ENCODE assay signal across 9 mouse cellular contexts in the genomic region with DNA sequence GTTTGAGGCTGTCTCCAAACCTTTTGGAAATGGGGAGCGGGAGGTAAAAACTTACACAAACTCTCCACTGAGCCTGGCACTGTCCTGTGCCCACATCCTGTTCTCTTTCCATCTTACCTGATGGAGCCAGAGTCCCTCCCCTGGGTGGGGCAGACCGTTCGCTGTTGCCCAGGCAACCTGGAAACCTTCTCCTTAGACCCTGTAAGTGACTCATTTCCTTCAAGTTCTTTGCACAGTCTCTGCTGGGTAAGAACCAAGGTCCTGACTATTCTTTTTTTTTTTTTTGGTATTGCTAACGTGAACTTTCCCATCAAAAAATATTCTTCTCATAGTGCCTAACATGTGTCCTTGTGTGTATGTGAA. TPM values are rescaled to one million over a fixed set of nuclear protein-coding genes. Genes with fewer than 3 reads are reported as not detected.
DNase-seq lines count a peak whose midpoint lies in the region; ATAC-seq and TF ChIP-seq lines count a peak whose summit lies in the region.
"Had no signal": no experiment of that assay in that cellular context is flagged by ENCODE, and none has a peak within 500 bp of the region (broad histone marks: within the 10 kb centered on the region; RNA-seq: fewer than 3 reads in every experiment).

No protein-coding gene starts in this region.

- peaks cover 2% of the 10 kb centered on the region; the same call in 1 of the 2 replicates for H3K79me2 ChIP-seq in heart, adult 2 months (replicated peaks; ENCODE audit: control insufficient read depth, insufficient read depth, low read length)
- H3K79me2 ChIP-seq in myocyte (ENCODE audit: control insufficient read depth, insufficient read depth): peaks cover 46% of the 10 kb centered on the region

- no peak for ATAC-seq in heart, embryonic 12.5 days (ENCODE audit: insufficient number of reproducible peaks, low FRiP score)
- no peak for ATAC-seq in hindbrain, embryonic 11.5 days (ENCODE audit: low FRiP score)
- ATAC-seq: hindbrain, embryonic 16.5 days had no signal

- peak overlapping the region; percentile 57 for H3K27ac ChIP-seq in heart, adult 2 months
- no peak overlapping the region for H3K27ac ChIP-seq in heart, embryonic 12.5 days (ENCODE audit: poor library complexity, severe bottlenecking)
- peak overlapping the region; percentile 47; the same call in 1 of the 2 replicates for H3K27ac ChIP-seq in heart, embryonic 10.5 days
- H3K27ac ChIP-seq in hindbrain, embryonic 10.5 days: no peak overlapping the region
- H3K27ac ChIP-seq in hindbrain, embryonic 11.5 days (ENCODE audit: low read depth, low read length): no peak overlapping the region

- H3K4me2 ChIP-seq in heart, embryonic 12.5 days: no peak overlapping the region
- H3K4me2 ChIP-seq in myocyte (ENCODE audit: low read depth): peak overlapping the region; percentile 85
- H3K4me2 ChIP-seq in hindbrain, embryonic 11.5 days (replicated peaks; ENCODE audit: low read depth, low read length): no peak overlapping the region

- no peaks in the 10 kb centered on the region for H3K36me3 ChIP-seq in heart, adult 2 months (ENCODE audit: control insufficient read depth, insufficient read depth, low read length)
- H3K36me3 ChIP-seq in heart, embryonic 12.5 days: no peaks in the 10 kb centered on the region
- H3K36me3 ChIP-seq in heart, embryonic 10.5 days: no peaks in the 10 kb centered on the region
- H3K36me3 ChIP-seq in myocyte (ENCODE audit: control insufficient read depth, insufficient read depth): no peaks in the 10 kb centered on the region
- no peaks in the 10 kb centered on the region for H3K36me3 ChIP-seq in hindbrain, embryonic 10.5 days
- H3K36me3 ChIP-seq in hindbrain, embryonic 11.5 days (ENCODE audit: control insufficient read depth, insufficient read depth, low read length): no peaks in the 10 kb centered on the region

- TF ChIP-seq POLR2A in heart, adult 2 months (IDR thresholded peaks at IDR 0.05; ENCODE audit: insufficient read depth, low read depth, low read length): no peak
- TF ChIP-seq POLR2A in myocyte (IDR thresholded peaks at IDR 0.05; ENCODE audit: insufficient read length, low read depth): no peak

- H3K4me1 ChIP-seq in heart, adult 2 months (ENCODE audit: control insufficient read depth, insufficient read depth, low read length): peaks cover 25% of the 10 kb centered on the region
- peaks cover 50% of the 10 kb centered on the region for H3K4me1 ChIP-seq in heart, embryonic 12.5 days (replicated peaks)
- H3K4me1 ChIP-seq in heart, embryonic 10.5 days: peaks cover 55% of the 10 kb centered on the region
- peaks cover 49% of the 10 kb centered on the region for H3K4me1 ChIP-seq in hindbrain, embryonic 10.5 days (replicated peaks)
- H3K4me1 ChIP-seq in hindbrain, embryonic 11.5 days (replicated peaks; ENCODE audit: control insufficient read depth, insufficient read depth, low read length): peaks cover 5% of the 10 kb centered on the region; the same call in 1 of the 2 replicates

- no peak for TF ChIP-seq EP300 in heart, adult 2 months (IDR thresholded peaks at IDR 0.05; ENCODE audit: insufficient read depth, low read depth, low read length)

- 46% methylated on average over 4 of the region's 4 CpGs for WGBS in heart, adult 2 months
- 65% methylated on average over 4 of the region's 4 CpGs for WGBS in heart, embryonic 12.5 days
- 71% methylated on average over 4 of the region's 4 CpGs for whole genome bisulfite sequencing in heart, embryonic 10.5 days
- WGBS in hindbrain, embryonic 10.5 days: 84% methylated on average over 4 of the region's 4 CpGs
- WGBS in hindbrain, embryonic 11.5 days: 87% methylated on average over 4 of the region's 4 CpGs

- DNase-seq in heart, adult 2 months: peak; percentile 57 to 70
- peak; percentile 81 for DNase-seq in CD4-positive, CD25-positive, alpha-beta regulatory T cell, adult 2 months (ENCODE audit: low read depth, low spot score)
- no peak for DNase-seq in heart, embryonic 10.5 days (ENCODE audit: low spot score)
- DNase-seq in ovary, adult 18-20 months (ENCODE audit: low spot score): no peak
- DNase-seq in hindbrain, embryonic 10.5 days (ENCODE audit: low spot score): no peak
- DNase-seq in hindbrain, embryonic 11.5 days (ENCODE audit: low spot score): no peak

- no peak overlapping the region for H3ac ChIP-seq in myocyte (ENCODE audit: control insufficient read depth, insufficient read length)

- H3K4me3 ChIP-seq in heart, adult 2 months: no peak overlapping the region
- no peak overlapping the region for H3K4me3 ChIP-seq in heart, embryonic 12.5 days
- H3K4me3 ChIP-seq in heart, embryonic 10.5 days: no peak overlapping the region
- H3K4me3 ChIP-seq in myocyte: no peak overlapping the region
- no peak overlapping the region for H3K4me3 ChIP-seq in hindbrain, embryonic 10.5 days
- no peak overlapping the region for H3K4me3 ChIP-seq in hindbrain, embryonic 11.5 days (ENCODE audit: low read depth, low read length)

- TF ChIP-seq CTCF in heart, adult 2 months (IDR thresholded peaks at IDR 0.05): no peak

- no peaks in the 10 kb centered on the region for H3K27me3 ChIP-seq in heart, adult 2 months (ENCODE audit: control insufficient read depth, insufficient read depth, low read length)
- H3K27me3 ChIP-seq in heart, embryonic 12.5 days (replicated peaks): peaks cover 32% of the 10 kb centered on the region
- peaks cover 45% of the 10 kb centered on the region for H3K27me3 ChIP-seq in heart, embryonic 10.5 days (ENCODE audit: insufficient read depth, poor library complexity, severe bottlenecking)
- H3K27me3 ChIP-seq in myocyte (ENCODE audit: control insufficient read depth, insufficient read depth, insufficient read length): no peaks in the 10 kb centered on the region
- peaks cover 32% of the 10 kb centered on the region for H3K27me3 ChIP-seq in hindbrain, embryonic 10.5 days (ENCODE audit: insufficient read depth, poor library complexity, severe bottlenecking)
- no peaks in the 10 kb centered on the region for H3K27me3 ChIP-seq in hindbrain, embryonic 11.5 days (ENCODE audit: control insufficient read depth, insufficient read depth, low read length)

- no peak overlapping the region for H3K9ac ChIP-seq in heart, adult 2 months (ENCODE audit: low read depth, low read length)
- H3K9ac ChIP-seq in heart, embryonic 12.5 days: no peak overlapping the region
- H3K9ac ChIP-seq in hindbrain, embryonic 11.5 days (ENCODE audit: low read depth, low read length): no peak overlapping the region

- no peaks in the 10 kb centered on the region for H3K9me3 ChIP-seq in heart, embryonic 12.5 days (replicated peaks)
- H3K9me3 ChIP-seq in heart, embryonic 10.5 days: no peaks in the 10 kb centered on the region
- no peaks in the 10 kb centered on the region for H3K9me3 ChIP-seq in hindbrain, embryonic 10.5 days
- H3K9me3 ChIP-seq in hindbrain, embryonic 11.5 days (ENCODE audit: control insufficient read depth, low read length): no peaks in the 10 kb centered on the region

- intact Hi-C loops in heart, adult 2 months (cut with DNase I): loop anchor here (2.0 to 5.0 kb wide), 2 partner anchors 44 to 47 kb away; partner anchors contain the start of gene Bcr

TF ChIP-seq in myocyte, 11 proteins besides CTCF, POLR2A, EP300 and RAD21:
- TF ChIP-seq POLR2AphosphoS2 (IDR thresholded peaks at IDR 0.05; ENCODE audit: insufficient read length, low read depth) (no peak), TCF3 (IDR thresholded peaks at IDR 0.05; ENCODE audit: insufficient read length, low read depth) (no peak), TCF12 (IDR thresholded peaks at IDR 0.05; ENCODE audit: insufficient read depth, poor library complexity, severe bottlenecking) (no peak), E2F4 (IDR thresholded peaks at IDR 0.05; ENCODE audit: insufficient read depth) (no peak), USF1 (IDR thresholded peaks at IDR 0.05; ENCODE audit: low read depth) (no peak), REST (IDR thresholded peaks at IDR 0.05; ENCODE audit: insufficient read depth, insufficient read length) (no peak), CEBPB (IDR thresholded peaks at IDR 0.05; ENCODE audit: insufficient read depth, poor library complexity, severe bottlenecking) (no peak), MYOG (IDR thresholded peaks at IDR 0.05; ENCODE audit: control insufficient read depth in 1 of 3, insufficient read depth in 1 of 3, insufficient read length in 2 of 3, low read depth in 2 of 3) (no peak), SRF (IDR thresholded peaks at IDR 0.05; ENCODE audit: control insufficient read depth, insufficient read length, low read depth) (no peak), MYOD1 (IDR thresholded peaks at IDR 0.05; ENCODE audit: control insufficient read depth in 1 of 3, insufficient read length in 2 of 3, low read depth in 2 of 3) (no peak), MAX (IDR thresholded peaks at IDR 0.05; ENCODE audit: low read depth) (no peak)

RNA-seq across cellular contexts. Expression of gene Bcr, which starts 44.7 kb away (rescaled TPM):
- total RNA-seq in heart, adult 2 months (2021): 1 to 10 TPM; 9.9 to 10.0 TPM
- 7.3 and 8.5 TPM in 2 replicates for polyA plus RNA-seq in heart, adult 2 months (2012; rRNA removed)
- polyA plus RNA-seq in heart, embryonic 12.5 days (2016; fragmentation: Nextera tagmentation; extraction: Ambion mirVana): 21.9 and 23.7 TPM in 2 replicates
- 26.6 and 41.3 TPM in 2 replicates for polyA plus RNA-seq in heart, embryonic 10.5 days (2016; fragmentation: Nextera tagmentation; extraction: Ambion mirVana)
- polyA plus RNA-seq in myocyte (2012; fragmentation: generic; extraction: Trizol): 16.8 TPM
- 6.6 and 7.8 TPM in 2 replicates for polyA plus RNA-seq in hindbrain, embryonic 10.5 days (2016; fragmentation: Nextera tagmentation; extraction: Ambion mirVana)
- 10.5 and 15.2 TPM in 2 replicates for polyA plus RNA-seq in hindbrain, embryonic 11.5 days (2014; fragmentation: Nextera tagmentation; extraction: Ambion mirVana)

Comparison
In these comparisons a context has a peak if more than half of its experiments do, and no peak if none do; other contexts are left out.
1. DNase-seq: peak in heart, adult 2 months (2 of 2) and CD4-positive, CD25-positive, alpha-beta regulatory T cell, adult 2 months (single experiment); none in heart, embryonic 10.5 days (single experiment), ovary, adult 18-20 months (single experiment), hindbrain, embryonic 10.5 days (single experiment) and hindbrain, embryonic 11.5 days (single experiment).
2. H3K27ac ChIP-seq: peak in heart, adult 2 months (single experiment) and heart, embryonic 10.5 days (single experiment); none in heart, embryonic 12.5 days (single experiment), hindbrain, embryonic 10.5 days (single experiment) and hindbrain, embryonic 11.5 days (single experiment).